Mouse (Mus musculus) forebrain, postnatal 0 days (tissue): Measurements from ENCODE around the gene Rhoj. TPM values are rescaled to one million over a fixed set of nuclear protein-coding genes. Genes with fewer than 3 reads are reported as not detected.
A peak's percentile ranks its signal among the peaks of the same experiment; 100 is the strongest.

Source experiments
- ATAC-seq: fragments of 200-750 bp; cut with Nextera tagmentation; 2 replicates; pipeline ENCODE4 v1.8.0; 2017; ENCODE audit warnings: mild to moderate bottlenecking, moderate library complexity
- DNase-seq: peaks from one replicate; pipeline ENCODE4 v3.0.0-alpha.2; 2015
- H3K27ac ChIP-seq: fragments of 300-500 bp; sonication (generic); 2 replicates; pipeline ENCODE4 v1.5.1; 2014; ENCODE audit warnings: low read depth, mild to moderate bottlenecking, antibody characterized with exemption, low read length, moderate library complexity, mixed read lengths
- H3K27me3 ChIP-seq: fragments of 300-500 bp; sonication (generic); 2 replicates; pipeline ENCODE4 v1.6.1; 2014; ENCODE audit warnings: mild to moderate bottlenecking, low read length, mixed read lengths; ENCODE audit not compliant: insufficient read depth
- H3K36me3 ChIP-seq: fragments of 300-500 bp; sonication (generic); 2 replicates; pipeline ENCODE4 v1.6.1; 2014; ENCODE audit warnings: mild to moderate bottlenecking, moderate library complexity; ENCODE audit not compliant: insufficient read depth
- H3K4me1 ChIP-seq: fragments of 300-500 bp; sonication (generic); 2 replicates; pipeline ENCODE4 v1.6.1; 2014; ENCODE audit warnings: antibody characterized with exemption; ENCODE audit not compliant: insufficient read depth
- H3K4me2 ChIP-seq: fragments of 300-500 bp; sonication (generic); 2 replicates; pipeline ENCODE4 v1.6.1; 2014; ENCODE audit warnings: low read depth, mild to moderate bottlenecking, moderate library complexity
- H3K4me3 ChIP-seq: fragments of 300-500 bp; sonication (generic); 2 replicates; pipeline ENCODE4 v1.5.1; 2014; ENCODE audit warnings: low read depth, low read length, mixed read lengths
- H3K9ac ChIP-seq: fragments of 300-500 bp; sonication (generic); 2 replicates; pipeline ENCODE4 v1.6.1; 2014; ENCODE audit warnings: mild to moderate bottlenecking
- H3K9me3 ChIP-seq: fragments of 300-500 bp; sonication (generic); 2 replicates; pipeline ENCODE4 v1.6.1; 2016; ENCODE audit warnings: low read length
- CTCF ChIP-seq: sonication (generic); IDR thresholded peaks from 2 replicates; pipeline ENCODE4 v1.5.1; 2016; ENCODE audit warnings: antibody characterized with exemption, control low read depth, low read depth
- WGBS: fragments of 180-500 bp; shearing (Covaris S2); extraction: QIAGEN DNeasy Blood & Tissue Kit; methylation state at CpG from one replicate; pipeline ENCODE4 v1.1.7; 2014; 5-methylcytosine and 5-hydroxymethylcytosine counted together
- polyA plus RNA-seq: library from polyadenylated mRNA; unstranded; fragments of >200 nt; fragmentation: Nextera tagmentation; extraction: Ambion mirVana; gene quantifications from 2 replicates; pipeline ENCODE4 v1.2.1, GENCODE M21; 2015
- total RNA-seq: library from RNA; depleted of rRNA; stranded (reverse); fragments of >200 nt; gene quantifications from 2 replicates; pipeline ENCODE4 v1.2.3, GENCODE M21; 2014

Gene Rhoj
- total and polyA plus RNA-seq, 2 experiments from 2014 or later, result 11.4 to 11.9 TPM

DNA sequence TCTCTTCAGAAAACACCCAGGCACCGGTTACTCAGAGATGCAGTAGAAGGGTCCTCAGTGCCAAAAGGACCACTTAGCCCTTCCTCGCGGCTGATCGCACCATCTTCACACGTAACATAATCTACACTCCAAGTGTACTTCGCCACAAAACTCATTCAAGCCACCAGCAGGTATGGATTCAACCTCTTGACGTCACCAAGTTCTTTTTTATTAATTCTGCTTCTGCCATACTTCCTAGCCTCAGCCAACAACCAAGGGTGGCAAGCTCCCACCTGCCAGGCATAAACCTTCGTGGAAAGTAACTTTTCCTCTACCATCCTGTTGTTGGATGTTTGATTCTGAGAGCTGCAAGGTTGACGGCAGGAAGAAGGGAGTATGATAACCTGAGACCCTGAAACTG lies 80.4 kb downstream of the Rhoj start:
- no peak overlapping the region for H3K9ac ChIP-seq

DNA sequence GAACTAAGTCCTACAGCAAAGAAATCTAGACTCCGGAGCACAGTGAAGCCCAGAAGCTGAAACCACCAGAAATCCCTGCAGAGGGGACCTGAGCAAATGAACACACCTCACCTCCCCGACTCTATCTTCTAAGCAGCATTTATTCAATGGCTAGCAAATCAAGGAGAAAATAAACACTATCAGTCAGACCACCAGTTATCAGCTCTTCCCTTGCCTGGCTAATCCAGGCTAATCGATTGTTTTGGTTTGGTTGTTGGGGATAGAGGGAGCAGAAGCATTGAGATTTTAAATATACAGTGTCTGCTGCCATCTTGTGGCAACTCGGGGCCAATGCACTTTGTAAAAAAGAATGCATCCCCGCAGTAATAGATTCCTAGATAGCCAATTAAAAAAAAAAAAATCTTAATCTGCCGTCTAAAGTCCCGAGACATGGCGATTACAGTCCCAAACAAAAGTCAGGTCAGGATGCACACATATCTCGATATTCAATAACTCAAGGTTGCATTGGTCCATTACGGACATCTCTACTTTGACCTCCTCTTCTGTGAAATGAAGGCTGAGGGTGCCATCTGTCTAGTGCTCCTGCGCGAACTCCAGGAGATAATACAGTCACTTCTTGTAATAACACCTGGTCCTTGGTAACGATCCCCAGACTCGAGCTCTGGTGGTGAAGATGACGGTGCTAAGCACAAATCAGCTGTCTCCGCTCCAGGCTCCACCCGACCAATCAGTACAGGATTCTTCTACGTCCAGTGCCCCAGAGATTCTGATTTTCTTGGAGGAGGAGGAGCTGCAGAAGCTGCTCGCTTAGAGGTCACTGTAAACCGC lies 81.4 kb downstream of the Rhoj start:
- WGBS, result 39% methylated on average over 20 of the region's 20 CpGs
- Histone ChIP-seq H3K36me3 (no peaks in the 10 kb centered on the region), H3K9me3 (no peaks in the 10 kb centered on the region), H3K27me3 (no peaks in the 10 kb centered on the region), H3K4me2 (peak overlapping the region; percentile 35), H3K4me3 (peak overlapping the region; percentile 17; the same call in 1 of the 2 replicates), H3K4me1 (no peaks in the 10 kb centered on the region), H3K27ac (no peak overlapping the region), H3K9ac (no peak overlapping the region)
- TF ChIP-seq CTCF, result peak; percentile 82
- peak; percentile 86 for DNase-seq
- peak; percentile 70 for ATAC-seq

More for the DNA sequence above, 80.4 kb downstream of the Rhoj start:
- ATAC-seq (no peak), DNase-seq (no peak)
- WGBS, result 89% methylated on average over 9 of the region's 9 CpGs
- Histone ChIP-seq H3K4me3 (no peak overlapping the region), H3K27me3 (no peaks in the 10 kb centered on the region), H3K4me1 (no peaks in the 10 kb centered on the region), H3K9me3 (no peaks in the 10 kb centered on the region), H3K27ac (no peak overlapping the region), H3K4me2 (no peak overlapping the region), H3K36me3 (no peaks in the 10 kb centered on the region)
- TF ChIP-seq CTCF, result no peak

DNA sequence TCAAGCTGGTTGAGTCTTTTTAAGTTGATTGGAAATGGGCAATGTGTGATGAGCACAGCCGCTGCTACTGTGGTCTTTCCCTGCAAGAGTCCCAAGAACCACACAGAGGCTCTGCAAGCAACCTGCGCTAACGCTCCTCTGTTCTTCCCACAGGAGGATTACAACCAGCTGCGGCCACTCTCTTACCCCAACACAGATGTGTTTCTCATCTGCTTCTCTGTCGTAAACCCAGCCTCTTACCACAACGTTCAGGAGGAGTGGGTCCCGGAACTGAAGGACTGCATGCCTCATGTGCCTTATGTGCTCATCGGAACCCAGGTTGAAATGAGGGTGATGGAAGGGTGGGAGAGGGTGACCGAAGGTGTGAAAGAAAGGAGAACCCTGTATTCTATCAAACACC lies 83.4 kb downstream of the Rhoj start:
- no peaks in the 10 kb centered on the region for H3K9me3 ChIP-seq
- no peak overlapping the region for H3K9ac ChIP-seq
- no peak overlapping the region for H3K27ac ChIP-seq
- ATAC-seq (no peak), DNase-seq (no peak)
- 85% methylated on average over 9 of the region's 9 CpGs for WGBS
- no peaks in the 10 kb centered on the region for H3K27me3 ChIP-seq
- no peaks in the 10 kb centered on the region for H3K36me3 ChIP-seq
- no peak overlapping the region for H3K4me2 ChIP-seq
- no peak for TF ChIP-seq CTCF
- no peaks in the 10 kb centered on the region for H3K4me1 ChIP-seq
- no peak overlapping the region for H3K4me3 ChIP-seq

DNA sequence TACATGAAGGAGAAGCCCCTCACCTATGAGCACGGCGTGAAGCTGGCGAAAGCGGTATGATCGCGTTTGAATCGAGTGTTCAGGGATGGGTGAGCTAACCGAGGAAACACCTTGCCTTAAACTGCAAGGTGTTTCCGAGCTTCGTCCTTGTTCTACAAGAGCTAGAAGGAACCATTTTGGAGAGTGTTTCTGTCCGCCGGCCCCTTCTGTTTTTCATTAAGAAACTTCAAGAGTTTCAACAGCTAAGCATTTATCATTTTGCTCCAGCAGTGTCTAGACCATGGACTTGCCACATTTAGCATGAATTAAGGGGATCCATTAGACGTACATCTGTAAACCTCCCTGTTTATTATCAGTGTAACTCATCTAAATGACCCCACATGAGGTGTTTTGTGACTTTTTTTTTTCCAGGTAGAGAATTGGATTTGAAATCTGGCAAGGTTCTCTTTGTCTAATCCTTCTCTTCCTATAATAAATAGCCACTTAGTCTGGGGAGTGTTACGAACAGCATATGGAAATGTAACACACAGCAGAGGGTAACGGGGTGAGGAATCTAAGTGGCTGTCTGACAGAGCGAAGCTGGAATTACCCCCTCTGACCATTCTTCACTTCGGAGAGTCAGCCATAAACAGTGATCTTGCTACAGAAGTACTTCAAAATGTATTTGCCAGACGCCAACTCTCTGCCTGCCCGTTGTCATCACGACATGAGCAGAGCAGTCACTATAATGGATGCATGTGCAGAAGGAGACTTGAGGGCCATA lies 86.1 kb downstream of the Rhoj start:
- H3K9me3 ChIP-seq, result no peaks in the 10 kb centered on the region

DNA sequence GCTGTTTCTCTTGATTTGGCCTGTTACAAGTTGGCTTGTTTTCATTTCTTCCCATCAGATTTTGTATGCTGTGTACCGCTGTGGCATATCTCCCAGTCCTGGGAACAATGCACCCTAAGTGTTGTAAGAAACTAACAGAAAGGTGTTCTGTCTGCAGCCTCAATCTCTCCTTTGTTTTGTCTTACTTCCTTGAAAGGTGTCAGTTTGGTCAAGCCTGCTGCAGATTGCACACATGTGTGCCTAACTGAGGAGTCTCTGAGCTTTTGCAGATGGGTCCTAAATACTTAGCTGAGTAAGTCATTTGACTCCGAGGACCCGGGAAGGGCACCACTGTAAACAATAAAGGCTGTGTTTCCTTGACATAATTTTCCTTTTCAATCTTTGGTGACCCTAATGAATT lies 88.5 kb downstream of the Rhoj start:
- Histone ChIP-seq H3K9me3 (no peaks in the 10 kb centered on the region), H3K27me3 (no peaks in the 10 kb centered on the region), H3K27ac (no peak overlapping the region), H3K4me3 (no peak overlapping the region), H3K4me1 (no peaks in the 10 kb centered on the region), H3K4me2 (no peak overlapping the region), H3K9ac (no peak overlapping the region), H3K36me3 (no peaks in the 10 kb centered on the region)
- no peak for DNase-seq
- ATAC-seq, result no peak
- WGBS, result 51% methylated on average over 3 of the region's 3 CpGs
- TF ChIP-seq CTCF, result no peak

More for the DNA sequence above, 86.1 kb downstream of the Rhoj start:
- no peak overlapping the region for H3K9ac ChIP-seq
- no peak for ATAC-seq
- no peaks in the 10 kb centered on the region for H3K27me3 ChIP-seq
- WGBS, result 87% methylated on average over 20 of the region's 20 CpGs
- TF ChIP-seq CTCF, result no peak
- no peak overlapping the region for H3K4me3 ChIP-seq
- no peaks in the 10 kb centered on the region for H3K4me1 ChIP-seq
- H3K4me2 ChIP-seq, result no peak overlapping the region
- no peak overlapping the region for H3K27ac ChIP-seq
- no peak for DNase-seq
- H3K36me3 ChIP-seq, result no peaks in the 10 kb centered on the region

DNA sequence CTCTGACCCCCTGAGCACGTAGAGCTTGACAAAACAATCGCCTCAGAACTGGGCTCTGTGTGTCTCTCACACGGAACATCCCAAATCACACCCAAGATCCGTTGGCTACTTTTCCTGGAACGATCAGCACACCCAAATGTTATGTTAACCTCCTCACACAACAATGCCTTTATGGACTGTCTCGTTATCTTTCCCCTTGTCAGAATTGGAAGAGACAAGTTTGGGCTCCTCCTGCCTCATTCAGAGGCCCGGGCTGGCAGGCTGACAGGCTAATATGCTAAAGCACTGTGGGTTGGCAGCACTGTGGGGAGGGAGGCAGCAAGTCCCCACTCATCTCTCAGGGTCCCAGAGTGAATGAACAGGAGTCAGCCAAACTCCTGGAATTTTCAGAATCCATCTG lies 89.0 kb downstream of the Rhoj start:
- Histone ChIP-seq H3K9ac (no peak overlapping the region), H3K27me3 (no peaks in the 10 kb centered on the region), H3K4me2 (no peak overlapping the region), H3K4me1 (no peaks in the 10 kb centered on the region), H3K4me3 (no peak overlapping the region), H3K9me3 (no peaks in the 10 kb centered on the region), H3K27ac (no peak overlapping the region), H3K36me3 (no peaks in the 10 kb centered on the region)
- WGBS, result 26% methylated on average over 7 of the region's 7 CpGs
- no peak for TF ChIP-seq CTCF
- peak; percentile 53 for DNase-seq
- peak; percentile 40; the same call in 1 of the 2 replicates for ATAC-seq

DNA sequence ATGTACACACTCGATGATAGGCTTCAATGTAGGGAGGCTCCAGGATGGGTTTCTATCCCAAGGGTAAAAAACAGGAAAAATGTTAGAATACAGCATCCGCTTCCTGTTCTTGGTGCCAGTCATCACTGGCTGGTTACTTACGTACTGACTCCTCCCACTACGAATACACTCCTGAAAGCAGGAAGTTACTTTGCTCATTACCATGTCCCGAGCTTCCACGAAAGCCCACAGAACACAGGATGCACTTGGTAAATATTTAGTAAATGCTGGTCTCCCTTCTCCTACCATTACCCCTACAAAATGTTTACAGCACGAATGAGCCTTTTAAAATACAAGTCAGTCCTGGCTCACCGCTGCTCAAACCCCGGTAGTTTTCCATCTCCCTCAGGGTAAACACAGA lies 104.8 kb downstream of the Rhoj start:
- TF ChIP-seq CTCF, result no peak
- H3K9me3 ChIP-seq, result no peaks in the 10 kb centered on the region
- no peaks in the 10 kb centered on the region for H3K27me3 ChIP-seq
- H3K36me3 ChIP-seq, result no peaks in the 10 kb centered on the region
- H3K4me1 ChIP-seq, result no peaks in the 10 kb centered on the region
- no peak overlapping the region for H3K9ac ChIP-seq
- 86% methylated on average over 9 of the region's 9 CpGs for WGBS
- ATAC-seq, result no peak
- no peak for DNase-seq
- no peak overlapping the region for H3K4me2 ChIP-seq
- no peak overlapping the region for H3K4me3 ChIP-seq
- no peak overlapping the region for H3K27ac ChIP-seq
